Mouse (Mus musculus): ENCODE results near the gene Lpcat1. TPM values are rescaled to one million over a fixed set of nuclear protein-coding genes. Genes with fewer than 3 reads are reported as not detected.

Gene Lpcat1
- polyA plus RNA-seq, 1 experiment from 2014 or later, result 55.0 TPM

- Histone ChIP-seq H3K36me3 (no peaks in the 10 kb centered on the region), H3K4me1 (replicated peaks) (peaks cover 42% of the 10 kb centered on the region), H3K4me3 (0 out of 2 replicates have a peak overlapping the region, but pooled peaks have one; percentile 82), H3K27me3 (no peaks in the 10 kb centered on the region), H3K27ac (replicated peaks) (no peak overlapping the region), H3K9ac (peak overlapping the region; percentile 94; the same call in 1 of the 2 replicates), H3K9me3 (no peaks in the 10 kb centered on the region), H3K4me2 (peak overlapping the region; percentile 92)
- ATAC-seq (ENCODE audit: low read depth), result no peak
- WGBS, result 78% methylated on average over 9 of the region's 9 CpGs
Measured at GRCm38 (mm10) chr13:73469257-73469967, 2.4 kb downstream of the Lpcat1 start.

- H3K4me2 ChIP-seq, result no peak overlapping the region
- H3K4me3 ChIP-seq, result no peak overlapping the region
- no peaks in the 10 kb centered on the region for H3K27me3 ChIP-seq
- ATAC-seq (ENCODE audit: low read depth), result no peak
- H3K36me3 ChIP-seq, result 0 out of 2 replicates have a peak, but pooled peaks cover 8% of the 10 kb centered on the region
- peaks cover 41% of the 10 kb centered on the region for H3K4me1 ChIP-seq (replicated peaks)
- H3K27ac ChIP-seq (replicated peaks), result no peak overlapping the region
- no peaks in the 10 kb centered on the region for H3K9me3 ChIP-seq
- 82% methylated on average over 3 of the region's 3 CpGs for WGBS
- H3K9ac ChIP-seq, result no peak overlapping the region
Measured at GRCm38 (mm10) chr13:73472481-73472880, 5.5 kb downstream of the Lpcat1 start.

GRCm38 (mm10) chr13:73473746-73474145 lies 6.7 kb downstream of the Lpcat1 start:
- 93% methylated on average over 2 of the region's 2 CpGs for WGBS
- Histone ChIP-seq H3K4me1 (replicated peaks) (peaks cover 33% of the 10 kb centered on the region), H3K36me3 (0 out of 2 replicates have a peak, but pooled peaks cover 8% of the 10 kb centered on the region), H3K4me3 (no peak overlapping the region), H3K9ac (no peak overlapping the region), H3K4me2 (no peak overlapping the region), H3K9me3 (no peaks in the 10 kb centered on the region), H3K27ac (replicated peaks) (no peak overlapping the region), H3K27me3 (no peaks in the 10 kb centered on the region)
- ATAC-seq (ENCODE audit: low read depth), result no peak

- H3K4me2 ChIP-seq, result no peak overlapping the region
- 0 out of 2 replicates have a peak, but pooled peaks cover 8% of the 10 kb centered on the region for H3K36me3 ChIP-seq
- H3K9me3 ChIP-seq, result no peaks in the 10 kb centered on the region
- peaks cover 31% of the 10 kb centered on the region for H3K4me1 ChIP-seq (replicated peaks)
- no peak overlapping the region for H3K27ac ChIP-seq (replicated peaks)
- no peak overlapping the region for H3K9ac ChIP-seq
- H3K27me3 ChIP-seq, result no peaks in the 10 kb centered on the region
- WGBS, result 84% methylated on average over 6 of the region's 6 CpGs
- ATAC-seq (ENCODE audit: low read depth), result no peak
- no peak overlapping the region for H3K4me3 ChIP-seq
Measured at GRCm38 (mm10) chr13:73474163-73474562, 7.2 kb downstream of the Lpcat1 start.

GRCm38 (mm10) chr13:73475058-73475980 lies 8.3 kb downstream of the Lpcat1 start:
- no peak for ATAC-seq (ENCODE audit: low read depth)
- WGBS, result 95% methylated on average over 12 of the region's 12 CpGs

GRCm38 (mm10) chr13:73476259-73476658 lies 9.3 kb downstream of the Lpcat1 start:
- no peaks in the 10 kb centered on the region for H3K9me3 ChIP-seq
- no peak for ATAC-seq (ENCODE audit: low read depth)
- no peak overlapping the region for H3K27ac ChIP-seq (replicated peaks)
- no peaks in the 10 kb centered on the region for H3K27me3 ChIP-seq
- H3K4me1 ChIP-seq (replicated peaks), result peaks cover 22% of the 10 kb centered on the region; the same call in 1 of the 2 replicates
- no peak overlapping the region for H3K9ac ChIP-seq
- WGBS, result 95% methylated on average over 5 of the region's 5 CpGs
- H3K36me3 ChIP-seq, result 0 out of 2 replicates have a peak, but pooled peaks cover 8% of the 10 kb centered on the region
- no peak overlapping the region for H3K4me2 ChIP-seq
- no peak overlapping the region for H3K4me3 ChIP-seq

More at GRCm38 (mm10) chr13:73475058-73475980, 8.3 kb downstream of the Lpcat1 start:
- Histone ChIP-seq H3K4me3 (no peak overlapping the region), H3K9me3 (no peaks in the 10 kb centered on the region), H3K27me3 (no peaks in the 10 kb centered on the region), H3K36me3 (0 out of 2 replicates have a peak, but pooled peaks cover 8% of the 10 kb centered on the region), H3K4me1 (replicated peaks) (peaks cover 24% of the 10 kb centered on the region), H3K9ac (no peak overlapping the region), H3K27ac (replicated peaks) (no peak overlapping the region), H3K4me2 (no peak overlapping the region)

GRCm38 (mm10) chr13:73476796-73477195 lies 9.8 kb downstream of the Lpcat1 start:
- 0 out of 2 replicates have a peak, but pooled peaks cover 8% of the 10 kb centered on the region for H3K36me3 ChIP-seq
- peaks cover 22% of the 10 kb centered on the region; the same call in 1 of the 2 replicates for H3K4me1 ChIP-seq (replicated peaks)
- no peaks in the 10 kb centered on the region for H3K9me3 ChIP-seq
- H3K27me3 ChIP-seq, result no peaks in the 10 kb centered on the region
- no peak overlapping the region for H3K9ac ChIP-seq
- H3K4me2 ChIP-seq, result no peak overlapping the region
- H3K4me3 ChIP-seq, result no peak overlapping the region
- WGBS, result 93% methylated on average over 8 of the region's 8 CpGs
- H3K27ac ChIP-seq (replicated peaks), result no peak overlapping the region
- ATAC-seq (ENCODE audit: low read depth), result no peak

GRCm38 (mm10) chr13:73477841-73478240 lies 10.8 kb downstream of the Lpcat1 start:
- Histone ChIP-seq H3K27ac (replicated peaks) (no peak overlapping the region), H3K9ac (no peak overlapping the region), H3K4me3 (no peak overlapping the region), H3K4me1 (replicated peaks) (peaks cover 25% of the 10 kb centered on the region; the same call in 1 of the 2 replicates), H3K9me3 (no peaks in the 10 kb centered on the region), H3K27me3 (no peaks in the 10 kb centered on the region), H3K36me3 (0 out of 2 replicates have a peak, but pooled peaks cover 8% of the 10 kb centered on the region), H3K4me2 (no peak overlapping the region)
- no peak for ATAC-seq (ENCODE audit: low read depth)
- WGBS, result 83% methylated on average over 2 of the region's 2 CpGs

GRCm38 (mm10) chr13:73482476-73482875 lies 15.5 kb downstream of the Lpcat1 start:
- H3K4me1 ChIP-seq (replicated peaks), result 0 out of 2 replicates have a peak, but pooled peaks cover 14% of the 10 kb centered on the region

GRCm38 (mm10) chr13:73483331-73483730 lies 16.3 kb downstream of the Lpcat1 start:
- Histone ChIP-seq H3K4me3 (no peak overlapping the region), H3K36me3 (peaks cover 37% of the 10 kb centered on the region), H3K4me2 (no peak overlapping the region), H3K27me3 (no peaks in the 10 kb centered on the region), H3K27ac (replicated peaks) (no peak overlapping the region), H3K4me1 (replicated peaks) (0 out of 2 replicates have a peak, but pooled peaks cover 10% of the 10 kb centered on the region), H3K9me3 (no peaks in the 10 kb centered on the region), H3K9ac (no peak overlapping the region)
- 96% methylated on average over 6 of the region's 6 CpGs for WGBS
- no peak for ATAC-seq (ENCODE audit: low read depth)

More at GRCm38 (mm10) chr13:73482476-73482875, 15.5 kb downstream of the Lpcat1 start:
- ATAC-seq (ENCODE audit: low read depth), result no peak
- Histone ChIP-seq H3K9ac (no peak overlapping the region), H3K4me3 (no peak overlapping the region), H3K27ac (replicated peaks) (no peak overlapping the region), H3K4me2 (no peak overlapping the region), H3K27me3 (no peaks in the 10 kb centered on the region), H3K9me3 (no peaks in the 10 kb centered on the region), H3K36me3 (peaks cover 32% of the 10 kb centered on the region)
- WGBS, result 84% methylated on average over 7 of the region's 7 CpGs

- Histone ChIP-seq H3K9ac (no peak overlapping the region), H3K4me1 (replicated peaks) (0 out of 2 replicates have a peak, but pooled peaks cover 8% of the 10 kb centered on the region), H3K4me3 (no peak overlapping the region), H3K36me3 (peaks cover 45% of the 10 kb centered on the region), H3K9me3 (no peaks in the 10 kb centered on the region), H3K27me3 (no peaks in the 10 kb centered on the region), H3K27ac (replicated peaks) (no peak overlapping the region), H3K4me2 (no peak overlapping the region)
- WGBS, result 94% methylated on average over 5 of the region's 5 CpGs
- ATAC-seq (ENCODE audit: low read depth), result no peak
Measured at GRCm38 (mm10) chr13:73484171-73484570, 17.2 kb downstream of the Lpcat1 start.

- Histone ChIP-seq H3K36me3 (peaks cover 85% of the 10 kb centered on the region), H3K4me3 (no peak overlapping the region), H3K27me3 (no peaks in the 10 kb centered on the region), H3K4me1 (replicated peaks) (peaks cover 16% of the 10 kb centered on the region; the same call in 1 of the 2 replicates), H3K27ac (replicated peaks) (no peak overlapping the region), H3K4me2 (no peak overlapping the region), H3K9me3 (no peaks in the 10 kb centered on the region), H3K9ac (no peak overlapping the region)
- WGBS, result 74% methylated on average over 3 of the region's 3 CpGs
- ATAC-seq (ENCODE audit: low read depth), result no peak
Measured at GRCm38 (mm10) chr13:73488105-73488504, 21.1 kb downstream of the Lpcat1 start.
